8 mouse cellular contexts compared by ENCODE assay signal in genomic region chr15:83122566-83123145, GRCm38 (mm10). TPM values are rescaled to one million over a fixed set of nuclear protein-coding genes. Genes with fewer than 3 reads are reported as not detected.
DNase-seq lines count a peak whose midpoint lies in the region; ATAC-seq and TF ChIP-seq lines count a peak whose summit lies in the region.

Rrp7a (minus strand) TSS chr15:83122801.

- H3K4me1 ChIP-seq in hindbrain, postnatal 0 days (ENCODE audit: insufficient read depth, low read length), result no peaks in the 10 kb centered on the region

- peak within 1 kb of the TSS; percentile 100 for H3K4me3 ChIP-seq in gastrocnemius, adult 2 months
- H3K4me3 ChIP-seq in hindbrain, postnatal 0 days (ENCODE audit: low read length), result peak within 1 kb of the TSS; percentile 87
- H3K4me3 ChIP-seq in left cerebral cortex, adult 2 months, result peak within 1 kb of the TSS; percentile 94

- 9% methylated on average over 32 of the region's 32 CpGs for WGBS in hindbrain, postnatal 0 days

- TF ChIP-seq CTCF in gastrocnemius, adult 2 months (IDR thresholded peaks at IDR 0.05), result no peak
- TF ChIP-seq CTCF in hindbrain, postnatal 0 days (IDR thresholded peaks at IDR 0.05; ENCODE audit: low read depth), result no peak
- TF ChIP-seq CTCF in left cerebral cortex, adult 2 months (IDR thresholded peaks at IDR 0.05), result no peak

- intact Hi-C loops in gastrocnemius, adult 2 months (cut with DNase I), result no loop called here
- intact Hi-C loops in left cerebral cortex, adult 2 months (cut with DNase I), result loop anchor here (1.0 kb wide), 1 partner anchor 27 kb away; the partner anchor contains the start of gene Poldip3

- H3K4me2 ChIP-seq in hindbrain, postnatal 0 days (ENCODE audit: low read depth, low read length), result peak within 1 kb of the TSS; percentile 70

- no peaks in the 10 kb centered on the region for H3K9me3 ChIP-seq in hindbrain, postnatal 0 days (ENCODE audit: low read length)

- DNase-seq in WW6 (ENCODE audit: low read depth, low spot score), result peak; percentile 81
- peak; percentile 89 to 90 for DNase-seq in cerebellum, postnatal 4 days (ENCODE audit: low spot score in 2 of 2)
- peak; percentile 95 for DNase-seq in gastrocnemius, adult 2 months
- peak; percentile 94 for DNase-seq in hindbrain, postnatal 0 days (ENCODE audit: low spot score)
- DNase-seq in left cerebral cortex, adult 2 months (ENCODE audit: extremely low spot score in 1 of 2, low spot score in 2 of 2), result peak; percentile 92 to 96
- peak; percentile 94 to 95 for DNase-seq in right cerebral cortex, adult 2 months (ENCODE audit: low spot score in 2 of 2)
- DNase-seq in urinary bladder, postnatal 14 days (ENCODE audit: low spot score), result peak; percentile 93

- ATAC-seq in hindbrain, postnatal 0 days, result peak; percentile 91
- ATAC-seq in megakaryocyte, adult 5-6 weeks (ENCODE audit: poor library complexity, severe bottlenecking), result peak; percentile 99

- H3K27me3 ChIP-seq in hindbrain, postnatal 0 days (ENCODE audit: insufficient read depth, low read length), result no peaks in the 10 kb centered on the region

- peak within 1 kb of the TSS; percentile 69 for H3K9ac ChIP-seq in hindbrain, postnatal 0 days (replicated peaks; ENCODE audit: low read length)

- peak within 1 kb of the TSS; percentile 87 for H3K27ac ChIP-seq in gastrocnemius, adult 2 months
- peak within 1 kb of the TSS; percentile 86 for H3K27ac ChIP-seq in hindbrain, postnatal 0 days
- H3K27ac ChIP-seq in left cerebral cortex, adult 2 months, result peak within 1 kb of the TSS; percentile 88

- peaks cover 44% of the 10 kb centered on the region for H3K36me3 ChIP-seq in hindbrain, postnatal 0 days (ENCODE audit: insufficient read depth, low read length)

RNA-seq across cellular contexts. Expression of gene Rrp7a, which starts in this region (rescaled TPM):
- 10 to 100 TPM; 34.3 to 41.3 TPM for total RNA-seq in gastrocnemius, adult 2 months (2021)
- 157 and 207 TPM in 2 replicates for total RNA-seq in hindbrain, postnatal 0 days (2014; rRNA removed)
- polyA plus RNA-seq in hindbrain, postnatal 0 days (2015; fragmentation: Nextera tagmentation; extraction: Ambion mirVana), result 69.4 and 74.4 TPM in 2 replicates
- 100 to 1,000 TPM; 147 to 159 TPM for total RNA-seq in left cerebral cortex, adult 2 months (2021)
- total RNA-seq in megakaryocyte, adult 5-6 weeks (2015), result 17.5 and 21.2 TPM in 2 replicates
- 50.8 and 57.9 TPM in 2 replicates for total RNA-seq in megakaryocyte, adult 5-6 weeks (2017)

Comparison
In these comparisons a context has a peak if more than half of its experiments do, and no peak if none do; other contexts are left out.
1. Peak in every context shown above with its lines: DNase-seq, ATAC-seq, H3K4me3 ChIP-seq and H3K27ac ChIP-seq.